Mouse (Mus musculus): ENCODE results near the gene Fbxl19. TPM values are rescaled to one million over a fixed set of nuclear protein-coding genes. Genes with fewer than 3 reads are reported as not detected.
"Not testable (repeated sequence)": the region's sequence is repeated elsewhere in the genome, so short reads cannot be mapped to it uniquely, and the experiment has no call there.

Gene Fbxl19
- total RNA-seq, 2 experiments from 2014 or later: 3.3 to 4.0 TPM

DNA sequence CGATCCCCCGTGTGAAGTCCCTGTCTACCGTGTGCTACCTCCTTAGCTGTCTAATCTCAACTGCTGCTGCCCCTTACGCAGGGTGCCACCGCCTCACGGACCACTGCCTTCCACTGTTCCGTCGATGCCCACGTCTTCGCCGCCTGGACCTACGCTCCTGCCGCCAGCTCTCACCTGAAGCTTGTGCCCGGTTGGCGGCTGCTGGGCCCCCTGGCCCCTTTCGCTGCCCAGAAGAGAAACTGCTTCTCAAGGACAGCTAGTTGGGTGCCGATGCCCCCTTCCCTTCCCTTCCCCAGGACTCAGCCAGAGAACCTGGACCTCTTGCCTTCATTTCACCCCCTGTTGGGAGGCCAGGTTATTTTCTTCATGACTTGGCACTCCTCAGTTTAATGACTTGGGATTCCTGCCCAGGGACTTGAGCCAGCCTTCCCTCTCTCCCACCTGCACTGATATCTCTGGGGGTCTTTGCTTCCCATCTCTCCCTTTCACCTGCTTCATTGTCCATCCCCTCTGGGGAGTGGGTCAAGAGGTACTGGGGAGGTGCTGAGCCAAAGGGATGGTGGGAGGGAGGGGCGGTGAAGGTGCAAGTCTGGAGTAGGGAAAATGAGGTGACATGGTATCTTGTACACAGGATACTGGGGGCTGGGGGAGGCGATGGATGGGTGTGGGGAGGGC is 23.5 kb downstream of the Fbxl19 start:
- DNase-seq: no peak

DNA sequence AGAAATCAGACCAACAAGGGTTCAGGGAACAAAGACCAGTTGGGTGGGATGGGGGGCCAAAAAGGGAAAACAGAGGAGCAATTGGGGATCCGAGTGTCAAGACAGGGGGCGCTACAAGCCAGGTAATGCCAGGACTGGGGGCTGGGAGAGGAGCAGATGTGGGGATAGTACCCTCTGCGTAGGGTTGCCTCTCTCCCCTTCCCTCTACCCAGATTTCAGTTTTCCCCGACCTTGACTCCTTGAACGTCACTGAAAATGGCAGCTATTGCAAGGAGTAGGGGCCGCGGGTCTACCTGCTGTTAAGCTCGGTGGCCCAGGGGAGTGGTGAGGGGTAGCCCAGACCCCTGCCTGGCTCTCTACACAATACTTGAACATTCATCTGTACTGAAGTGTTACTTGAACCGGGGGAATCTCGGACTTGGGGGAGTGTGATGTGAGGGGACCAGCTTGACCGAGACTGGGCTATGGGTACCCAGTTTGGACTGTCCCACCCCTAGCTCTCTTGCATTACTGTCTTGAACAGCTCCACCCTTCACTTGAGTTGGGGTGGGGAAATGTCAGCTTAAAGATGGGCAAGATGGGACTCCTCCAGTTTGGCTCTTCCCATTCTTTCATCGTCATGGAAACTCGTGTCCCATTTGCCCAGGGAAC is 24.1 kb downstream of the Fbxl19 start:
- DNase-seq: no peak

DNA sequence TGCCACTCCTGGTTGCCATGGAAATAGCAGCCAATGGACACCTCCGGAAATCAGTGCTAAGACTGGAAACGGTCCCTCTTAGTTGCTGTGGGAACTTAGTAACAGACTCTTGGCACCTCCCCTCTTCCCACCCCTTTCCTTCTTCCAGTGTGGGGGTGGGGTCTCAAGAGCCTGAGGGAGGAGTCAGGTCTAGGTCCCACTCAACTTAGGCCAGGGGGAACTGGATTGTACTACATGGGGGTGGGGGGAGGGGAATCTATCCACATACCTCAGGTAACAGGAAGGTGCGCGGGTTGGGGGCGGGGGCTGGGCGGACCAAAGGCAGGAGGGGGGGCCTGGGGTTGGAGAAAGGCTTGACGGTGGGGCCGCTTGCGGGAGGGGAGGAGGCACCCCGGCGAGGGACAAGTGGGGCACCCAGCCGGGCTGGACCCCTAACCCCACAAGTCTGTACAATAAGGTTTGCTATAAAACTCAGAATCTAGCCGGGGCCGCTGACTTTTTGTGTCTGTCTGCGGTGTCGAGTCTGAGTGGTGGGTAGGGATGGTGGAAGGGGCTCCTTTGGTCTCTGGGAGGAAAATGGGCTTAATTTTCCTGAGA is 24.8 kb downstream of the Fbxl19 start:
- DNase-seq: peak; percentile 98 to 99

DNA sequence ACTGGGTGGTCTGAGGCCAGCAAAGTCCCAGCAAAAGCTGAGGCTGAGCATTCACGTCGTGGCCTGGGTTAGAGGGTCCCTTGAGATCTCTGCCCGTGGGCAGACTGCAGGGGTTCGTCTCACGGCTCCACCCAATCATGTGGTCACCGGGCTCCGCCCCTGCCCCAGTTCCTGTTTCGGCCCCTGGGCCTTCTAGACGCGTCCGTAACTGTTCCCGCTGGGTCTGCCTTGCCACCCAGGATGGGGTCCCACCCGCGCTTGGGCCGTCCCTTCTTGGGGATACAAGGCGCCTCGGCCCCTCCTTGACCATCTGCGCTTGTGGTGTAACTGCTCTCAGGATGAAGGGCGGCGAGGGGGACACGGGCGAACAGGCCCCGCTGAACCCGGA is 25.3 kb downstream of the Fbxl19 start, which contains the start of gene Orai3:
Gene Orai3 (plus strand): TSS at position 165 of the 388 bp plus-strand sequence.
- peak; percentile 94 to 95 for DNase-seq

DNA sequence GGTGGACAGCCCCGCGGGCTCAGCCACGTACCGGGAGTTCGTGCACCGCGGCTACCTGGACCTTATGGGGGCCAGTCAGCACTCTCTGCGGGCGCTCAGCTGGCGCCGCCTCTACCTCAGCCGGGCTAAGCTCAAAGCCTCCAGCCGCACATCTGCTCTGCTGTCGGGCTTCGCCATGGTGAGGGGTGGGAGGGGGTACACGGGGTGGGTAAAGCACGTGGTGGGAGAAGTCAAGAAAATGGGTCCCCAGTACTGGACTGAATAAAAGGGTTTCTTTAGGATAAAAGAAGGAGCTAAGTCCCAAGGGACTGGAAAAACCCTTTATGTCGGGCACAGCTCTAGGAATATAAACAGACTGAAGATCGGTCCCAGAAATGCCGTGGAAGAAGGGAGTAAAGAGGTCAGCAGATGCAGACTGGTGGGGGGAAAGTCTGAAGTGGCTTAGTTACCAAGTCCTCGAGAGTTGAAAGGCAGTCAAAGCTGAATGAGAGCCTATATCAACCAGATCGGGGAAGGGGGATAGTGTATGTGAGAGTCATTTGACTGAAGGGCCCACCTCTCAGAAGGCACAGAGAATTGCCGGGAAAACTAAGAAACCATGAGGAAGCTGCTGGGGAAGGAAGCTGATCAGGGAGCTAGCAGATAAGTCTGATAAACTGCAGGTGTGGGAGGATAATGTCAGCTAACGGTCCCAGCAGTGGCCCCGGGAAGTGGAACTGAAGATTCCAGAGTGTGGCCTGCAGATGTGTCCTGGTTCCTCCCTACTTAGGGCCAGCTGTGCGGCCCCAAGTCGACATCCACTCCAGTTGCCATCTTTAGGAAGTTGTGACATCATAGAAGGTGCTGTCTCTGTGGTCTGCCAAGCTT is 25.9 kb downstream of the Fbxl19 start:
- no peak for DNase-seq

DNA sequence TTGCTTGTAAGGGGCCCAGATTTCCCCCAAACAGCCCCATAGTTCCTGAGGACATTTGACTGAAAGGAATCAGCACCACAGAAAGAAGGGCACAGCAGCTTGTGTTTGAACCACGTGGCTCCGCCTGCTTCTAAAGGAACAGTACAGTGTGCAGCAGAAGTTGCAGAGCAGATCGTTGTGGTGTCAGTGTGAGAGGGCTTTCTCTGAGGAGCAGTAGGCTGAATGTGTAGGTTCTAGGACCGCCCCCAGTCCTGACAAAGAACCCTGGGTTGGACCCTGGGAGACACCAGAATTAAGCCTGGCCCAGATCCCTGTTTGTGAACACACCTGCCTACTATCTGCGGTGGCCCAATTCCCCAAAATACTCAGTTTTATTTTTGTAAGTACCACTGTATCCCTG is 26.9 kb downstream of the Fbxl19 start:
- DNase-seq: no peak

DNA sequence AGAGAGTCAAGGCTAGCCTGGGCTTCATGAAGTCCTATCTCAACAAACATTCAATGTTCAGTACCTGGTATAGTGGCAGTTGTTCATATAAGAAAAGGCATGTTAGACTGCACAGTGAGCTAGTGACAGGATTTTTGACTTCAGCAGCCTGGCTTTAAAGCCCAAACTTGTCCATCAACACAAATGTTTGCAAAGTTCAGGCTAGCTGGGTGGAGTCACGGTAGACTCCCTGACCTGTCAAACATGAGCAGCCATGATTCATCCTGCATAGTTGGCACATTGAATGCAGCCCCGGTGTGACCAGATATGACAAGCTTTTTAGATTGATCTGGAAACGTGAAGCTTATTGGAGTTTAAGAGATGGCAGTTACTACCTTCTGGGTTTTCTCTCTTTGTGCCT is 27.7 kb downstream of the Fbxl19 start:
- DNase-seq: no peak

DNA sequence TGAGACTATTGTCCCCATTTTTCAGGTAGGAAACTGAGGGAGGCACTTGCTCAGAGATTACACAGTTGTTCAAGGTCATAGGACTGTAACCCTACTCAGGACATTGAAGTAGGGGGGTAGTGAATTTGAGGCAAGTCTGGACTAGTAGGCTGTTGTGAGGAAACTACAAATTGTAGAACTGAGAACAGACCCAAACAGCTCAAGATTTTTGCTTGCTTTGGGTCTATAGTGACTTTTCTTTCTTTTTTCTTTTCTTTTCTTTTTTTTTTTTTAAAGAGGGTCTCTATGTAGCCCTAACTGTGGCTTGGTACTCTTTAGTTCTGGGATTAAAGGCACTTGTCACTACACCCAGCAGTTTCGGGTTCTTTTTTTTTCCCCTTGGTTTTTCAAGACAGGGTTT is 28.2 kb downstream of the Fbxl19 start:
- no peak for DNase-seq

DNA sequence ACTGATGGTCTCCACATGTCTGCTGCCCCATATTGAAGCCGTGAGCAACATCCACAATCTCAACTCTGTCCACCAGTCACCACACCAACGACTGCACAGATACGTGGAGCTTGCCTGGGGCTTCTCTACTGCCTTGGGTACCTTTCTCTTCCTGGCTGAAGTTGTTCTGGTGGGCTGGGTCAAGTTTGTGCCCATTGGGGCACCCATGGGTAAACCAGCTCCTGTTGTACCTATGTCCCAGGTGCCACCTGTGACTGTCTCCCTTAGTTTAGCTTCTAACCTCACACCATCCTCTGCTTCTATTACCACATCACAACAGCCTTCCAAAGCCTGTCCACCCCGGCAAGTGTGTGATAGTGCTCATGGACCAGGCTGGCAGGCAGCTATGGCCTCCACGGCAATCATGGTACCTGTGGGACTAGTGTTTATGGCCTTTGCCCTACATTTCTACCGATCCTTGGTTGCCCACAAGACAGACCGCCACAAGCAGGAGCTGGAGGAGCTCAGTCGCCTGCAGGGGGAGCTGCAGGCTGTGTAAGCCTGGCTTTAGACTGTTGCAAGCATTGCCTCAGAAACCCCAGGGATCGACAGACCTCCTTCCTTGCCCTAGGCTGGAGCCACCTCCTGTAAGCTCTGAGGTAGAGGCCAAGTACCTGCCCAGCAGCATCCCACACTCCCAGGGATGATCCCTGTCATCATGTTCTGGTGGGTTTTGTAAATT is 29.5 kb downstream of the Fbxl19 start:
- peak; percentile 53 to 57 for DNase-seq

DNA sequence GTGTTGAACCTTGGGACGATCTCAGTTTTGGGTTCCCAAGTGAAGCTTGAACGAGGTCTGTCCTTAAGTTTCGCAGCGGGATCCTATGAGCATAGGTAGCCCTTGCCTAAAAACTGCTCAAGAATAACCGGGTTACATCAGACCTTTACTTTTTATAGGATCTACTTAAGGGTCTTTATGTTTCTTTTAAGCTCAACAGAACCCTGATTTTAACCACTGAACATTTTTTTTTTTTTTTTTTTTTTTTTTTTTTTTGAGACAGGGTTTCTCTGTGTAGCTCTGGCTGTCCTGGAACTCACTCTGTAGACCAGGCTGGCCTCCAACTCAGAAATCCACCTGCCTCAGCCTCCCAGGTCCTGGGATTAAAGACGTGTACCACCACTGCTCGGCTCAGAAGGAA is 31.5 kb downstream of the Fbxl19 start:
- DNase-seq: not testable (repeated sequence)

DNA sequence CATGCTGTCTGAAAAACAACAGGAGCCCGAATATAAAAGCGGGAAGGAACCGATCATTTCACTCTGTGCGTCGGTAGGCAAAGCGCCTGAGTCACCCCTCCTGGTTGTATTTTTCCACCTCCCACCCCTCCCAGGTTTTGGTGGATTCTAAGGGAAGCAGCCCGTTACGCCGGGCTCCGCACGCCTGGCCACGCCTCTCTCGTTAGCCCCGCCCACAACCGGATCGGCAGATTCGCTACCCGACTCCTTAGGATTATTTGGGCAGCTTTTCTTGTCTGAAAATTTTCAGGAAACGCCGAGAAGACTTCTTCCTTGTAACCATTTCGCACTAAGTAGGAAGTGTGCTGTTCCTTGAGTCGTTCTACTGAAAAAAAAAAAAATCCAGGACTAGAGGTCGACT is 32.1 kb downstream of the Fbxl19 start, which contains the start of gene Setd1a:
Gene Setd1a (plus strand): TSS at position 245 of the 400 bp plus-strand sequence.
- DNase-seq: peak; percentile 88 to 96

DNA sequence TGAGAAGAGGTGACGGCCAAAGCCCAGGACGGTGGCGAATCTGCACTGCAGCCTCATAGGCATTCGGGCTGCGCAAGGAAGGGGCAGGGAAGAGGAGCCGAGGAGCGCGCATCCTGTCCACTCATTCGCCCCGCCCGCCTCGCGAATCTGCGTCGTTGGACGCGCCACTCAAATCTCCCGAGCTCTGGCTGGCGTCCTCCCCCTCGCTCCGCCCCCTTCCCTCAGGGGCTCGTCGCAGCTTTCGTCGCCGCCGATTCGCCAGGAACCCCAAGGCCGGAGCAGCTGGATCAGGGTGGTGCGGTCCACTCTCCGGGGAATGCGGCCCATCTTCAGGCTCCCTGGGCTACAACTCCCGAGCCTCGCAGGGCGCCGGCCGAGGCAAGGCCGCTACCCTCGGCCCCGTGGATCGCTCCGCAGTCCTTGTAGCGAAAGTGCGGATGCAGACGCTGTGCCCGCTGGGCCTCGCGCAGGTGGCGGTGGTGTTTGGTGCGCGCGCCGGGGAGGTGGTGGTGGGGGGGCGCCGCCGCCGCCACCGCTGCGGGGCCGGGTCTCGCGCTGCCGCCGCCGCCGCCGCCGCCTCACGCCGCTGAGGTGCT is 32.6 kb downstream of the Fbxl19 start:
- DNase-seq: peak; percentile 97

DNA sequence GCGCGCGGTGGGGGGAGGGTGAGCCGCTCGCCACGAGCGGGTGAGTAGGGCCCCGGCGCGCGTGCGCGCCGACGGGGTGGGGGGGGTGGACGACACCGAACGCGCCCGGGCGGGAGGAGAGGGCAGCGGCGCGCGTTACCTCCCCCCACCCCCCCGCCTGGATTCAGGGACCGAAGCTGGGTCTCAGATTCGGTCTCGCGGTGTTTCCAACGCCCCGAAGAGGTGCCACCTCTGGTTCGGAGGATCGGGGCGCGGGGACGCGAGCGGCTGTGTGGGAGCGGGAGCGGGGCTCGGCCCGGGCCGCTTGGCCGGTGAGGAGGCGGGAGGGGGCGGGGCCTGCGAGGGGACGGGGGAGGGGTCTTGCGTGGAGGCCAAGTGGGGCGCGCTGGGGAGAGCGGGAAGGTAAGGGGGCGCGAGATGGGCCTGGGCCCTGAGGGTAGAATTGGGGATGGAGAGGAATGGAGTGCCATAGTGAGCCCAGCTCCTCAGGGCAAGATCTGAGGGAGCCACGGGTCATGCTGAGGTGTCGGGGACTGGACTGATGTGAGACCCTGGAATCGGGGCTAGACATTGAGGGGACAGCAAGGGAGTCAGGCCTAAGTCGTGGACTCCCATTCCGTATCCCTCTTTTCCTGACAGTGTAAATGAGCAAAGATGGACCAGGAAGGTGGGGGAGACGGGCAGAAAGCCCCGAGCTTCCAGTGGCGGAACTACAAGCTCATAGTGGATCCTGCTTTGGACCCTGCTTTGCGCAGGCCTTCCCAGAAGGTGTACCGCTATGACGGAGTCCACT is 33.3 kb downstream of the Fbxl19 start:
- peak; percentile 50 to 68 for DNase-seq

DNA sequence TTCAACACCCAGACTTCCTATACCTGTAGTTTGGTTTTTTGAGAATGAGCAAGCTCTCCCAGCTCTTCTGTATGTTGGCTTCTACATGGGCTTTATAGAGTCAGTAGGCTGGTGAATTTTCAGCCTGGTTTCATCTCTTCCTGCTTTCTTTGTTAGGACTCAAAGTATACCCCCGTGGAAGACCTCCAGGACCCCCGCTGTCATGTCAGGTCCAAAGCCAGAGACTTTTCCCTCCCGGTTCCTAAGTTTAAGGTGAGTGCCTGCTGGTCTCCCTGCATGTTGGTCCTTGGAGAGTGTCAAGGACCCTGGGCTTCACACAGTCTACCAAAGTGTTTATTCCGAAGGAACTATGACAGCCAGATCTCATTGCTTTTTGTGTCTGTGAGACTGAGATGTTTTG is 34.0 kb downstream of the Fbxl19 start:
- no peak for DNase-seq

DNA sequence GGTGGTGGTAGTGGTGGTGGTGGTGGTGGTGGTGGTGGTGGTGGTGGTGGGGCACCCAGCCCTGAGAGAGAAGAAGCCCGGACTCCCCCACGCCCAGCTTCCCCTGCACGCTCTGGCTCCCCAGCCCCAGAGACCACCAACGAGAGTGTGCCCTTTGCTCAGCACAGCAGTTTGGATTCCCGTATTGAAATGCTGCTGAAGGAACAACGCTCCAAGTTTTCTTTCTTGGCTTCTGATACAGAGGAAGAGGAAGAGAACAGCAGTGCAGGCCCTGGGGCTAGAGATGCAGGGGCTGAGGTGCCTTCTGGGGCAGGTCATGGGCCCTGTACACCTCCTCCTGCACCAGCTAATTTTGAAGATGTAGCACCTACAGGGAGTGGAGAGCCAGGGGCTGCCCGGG is 41.0 kb downstream of the Fbxl19 start, which contains the start of gene Gm49388:
Gene Gm49388 (plus strand): TSS at position 301 of the 400 bp plus-strand sequence.
- no peak for DNase-seq

DNA sequence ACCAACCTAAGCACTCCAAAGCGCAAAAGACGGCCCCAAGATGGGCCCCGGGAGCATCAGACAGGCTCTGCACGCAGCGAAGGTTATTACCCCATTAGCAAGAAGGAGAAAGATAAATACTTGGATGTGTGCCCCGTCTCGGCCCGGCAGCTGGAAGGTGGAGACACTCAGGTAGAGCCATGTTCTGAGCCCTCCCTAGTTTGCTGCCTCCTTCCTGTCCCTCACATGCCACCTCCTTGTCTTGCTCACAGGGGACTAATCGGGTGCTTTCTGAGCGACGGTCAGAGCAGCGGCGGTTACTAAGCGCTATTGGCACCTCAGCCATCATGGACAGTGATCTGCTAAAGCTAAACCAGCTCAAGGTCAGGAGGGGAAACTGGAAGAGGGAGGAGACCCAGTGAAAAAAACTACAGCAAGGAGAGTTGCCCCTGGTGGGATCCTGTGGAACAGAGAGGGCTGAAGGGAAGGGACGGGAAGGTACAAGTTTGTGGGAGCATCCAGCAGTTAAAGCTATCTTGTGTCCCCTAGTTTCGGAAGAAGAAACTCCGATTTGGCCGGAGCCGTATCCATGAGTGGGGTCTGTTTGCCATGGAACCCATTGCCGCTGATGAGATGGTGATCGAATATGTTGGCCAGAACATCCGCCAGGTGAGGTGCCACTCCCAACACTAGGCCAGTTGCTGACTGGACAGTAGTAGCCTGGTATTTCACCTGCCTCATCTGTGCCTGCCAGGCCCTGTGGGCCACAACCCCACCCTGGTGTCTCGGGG is 52.9 kb downstream of the Fbxl19 start:
- DNase-seq: no peak

DNA sequence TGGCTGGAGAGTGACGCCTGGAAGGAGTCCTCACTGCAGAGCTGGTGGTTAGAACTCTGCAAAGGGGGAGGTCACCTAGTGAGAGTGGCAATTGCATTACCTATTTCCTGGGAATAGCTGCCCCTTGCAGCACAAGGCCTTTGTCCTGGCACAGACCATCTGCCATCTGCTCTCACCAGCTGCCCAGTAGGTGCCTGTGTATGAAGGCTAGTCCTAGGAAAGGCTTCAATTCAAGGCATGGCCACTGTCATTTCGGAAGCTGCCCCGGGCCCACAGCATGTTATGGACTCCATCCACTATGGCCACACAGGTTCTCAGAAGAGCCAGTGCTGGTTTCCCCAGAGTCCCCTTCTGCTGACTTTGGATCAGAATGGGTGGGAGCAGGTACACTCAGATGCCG is 54.2 kb downstream of the Fbxl19 start:
- DNase-seq: no peak

DNA sequence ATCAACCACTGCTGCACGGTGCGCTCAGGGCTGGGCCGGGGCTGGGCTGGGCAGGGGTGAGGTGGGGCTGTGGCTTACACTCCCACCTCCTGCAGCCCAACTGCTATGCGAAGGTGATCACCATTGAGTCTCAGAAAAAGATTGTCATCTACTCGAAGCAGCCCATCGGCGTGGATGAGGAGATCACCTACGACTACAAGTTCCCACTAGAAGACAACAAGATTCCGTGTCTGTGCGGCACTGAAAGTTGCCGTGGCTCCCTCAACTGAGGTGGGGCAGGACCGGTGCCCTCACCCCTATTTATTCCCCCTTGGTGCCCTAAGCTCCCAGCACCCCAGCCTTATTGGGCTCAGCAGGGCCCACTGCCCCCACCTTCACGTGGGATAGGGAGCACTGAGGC is 54.9 kb downstream of the Fbxl19 start:
- no peak for DNase-seq

DNA sequence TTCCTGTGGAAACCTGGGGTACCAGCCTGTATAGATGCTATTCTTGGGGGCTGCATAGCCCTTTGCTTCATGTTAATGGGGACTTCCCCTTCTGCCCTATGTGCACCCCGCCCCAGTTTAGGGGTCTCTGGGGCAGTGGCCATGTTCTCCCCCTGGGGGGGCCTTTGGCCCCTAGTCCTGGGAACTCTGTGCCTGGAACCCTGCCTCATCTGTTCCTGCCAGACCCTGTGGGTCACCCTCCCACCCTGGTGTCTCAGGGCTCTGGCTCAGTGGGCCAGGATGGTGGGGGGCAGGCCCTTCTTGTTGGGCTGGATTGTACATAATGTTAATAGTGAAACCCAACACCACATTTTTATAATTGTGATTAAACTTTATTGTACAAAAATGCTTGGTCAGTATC is 55.4 kb downstream of the Fbxl19 start:
- no peak for DNase-seq

Data from heart, adult 18-20 months (tissue).